ENCODE assay signal across 28 mouse cellular contexts in genomic region chr12:70304014-70304413, GRCm38 (mm10). TPM values are rescaled to one million over a fixed set of nuclear protein-coding genes. Genes with fewer than 3 reads are reported as not detected.
DNase-seq lines count a peak whose midpoint lies in the region; ATAC-seq lines count a peak whose summit lies in the region.
"Had no signal": no experiment of that assay in that cellular context is flagged by ENCODE, and none has a peak within 500 bp of the region (broad histone marks: within the 10 kb centered on the region; RNA-seq: fewer than 3 reads in every experiment).

No protein-coding gene starts in this region.

- H3K4me3 ChIP-seq in hindbrain, embryonic 13.5 days, result no peak overlapping the region
- no peak overlapping the region for H3K4me3 ChIP-seq in hindbrain, embryonic 12.5 days
- H3K4me3 ChIP-seq in midbrain, embryonic 14.5 days (replicated peaks; ENCODE audit: low read depth, low read length), result no peak overlapping the region
- H3K4me3 ChIP-seq in midbrain, embryonic 11.5 days (ENCODE audit: low read depth, low read length), result no peak overlapping the region
- H3K4me3 ChIP-seq in hindbrain, embryonic 16.5 days (ENCODE audit: low read length), result no peak overlapping the region
- H3K4me3 ChIP-seq in neural tube, embryonic 15.5 days (replicated peaks), result no peak overlapping the region
- H3K4me3 ChIP-seq: embryonic facial prominence, embryonic 13.5 days; heart, embryonic 15.5 days; intestine, embryonic 15.5 days; limb, embryonic 15.5 days; liver, embryonic 15.5 days; lung, embryonic 15.5 days; megakaryocyte, embryonic 14.5 days; neural tube, embryonic 12.5 days; stomach, embryonic 15.5 days had no signal

- DNase-seq in midbrain, embryonic 14.5 days, result peak; percentile 75
- DNase-seq in midbrain, embryonic 11.5 days (ENCODE audit: low spot score, missing footprints), result no peak
- no peak for DNase-seq in kidney, adult 11 months
- DNase-seq in cerebellum, postnatal 14 days, result no peak
- DNase-seq: adrenal gland, postnatal 25 days; cerebellum, adult 11-12 months; cerebellum, postnatal 10 days; embryo, embryonic 11 days; heart, postnatal 4 days; kidney, adult 9 months; kidney, postnatal 36 days; lung, postnatal 36 days; right cerebral cortex, adult 18-20 months; thymus, adult 18-20 months; thymus, postnatal 36 days had no signal

- no peak overlapping the region for H3K9ac ChIP-seq in hindbrain, embryonic 13.5 days
- H3K9ac ChIP-seq in hindbrain, embryonic 12.5 days, result no peak overlapping the region
- no peak overlapping the region for H3K9ac ChIP-seq in midbrain, embryonic 14.5 days (replicated peaks; ENCODE audit: low read length)
- no peak overlapping the region for H3K9ac ChIP-seq in midbrain, embryonic 11.5 days (ENCODE audit: low read length)
- no peak overlapping the region for H3K9ac ChIP-seq in hindbrain, embryonic 16.5 days (ENCODE audit: low read depth, low read length)
- H3K9ac ChIP-seq in neural tube, embryonic 15.5 days (replicated peaks), result no peak overlapping the region
- H3K9ac ChIP-seq: embryonic facial prominence, embryonic 13.5 days; heart, embryonic 15.5 days; intestine, embryonic 15.5 days; limb, embryonic 15.5 days; liver, embryonic 15.5 days; lung, embryonic 15.5 days; neural tube, embryonic 12.5 days; stomach, embryonic 15.5 days had no signal

- no peak overlapping the region for H3K4me2 ChIP-seq in hindbrain, embryonic 13.5 days
- no peak overlapping the region for H3K4me2 ChIP-seq in hindbrain, embryonic 12.5 days (replicated peaks)
- H3K4me2 ChIP-seq in midbrain, embryonic 14.5 days (ENCODE audit: low read length), result no peak overlapping the region
- no peak overlapping the region for H3K4me2 ChIP-seq in midbrain, embryonic 11.5 days
- no peak overlapping the region for H3K4me2 ChIP-seq in hindbrain, embryonic 16.5 days (ENCODE audit: low read length)
- H3K4me2 ChIP-seq in neural tube, embryonic 15.5 days, result no peak overlapping the region
- H3K4me2 ChIP-seq: embryonic facial prominence, embryonic 13.5 days; heart, embryonic 15.5 days; intestine, embryonic 15.5 days; limb, embryonic 15.5 days; liver, embryonic 15.5 days; lung, embryonic 15.5 days; neural tube, embryonic 12.5 days; stomach, embryonic 15.5 days had no signal

- no peaks in the 10 kb centered on the region for H3K9me3 ChIP-seq in hindbrain, embryonic 13.5 days
- no peaks in the 10 kb centered on the region for H3K9me3 ChIP-seq in hindbrain, embryonic 12.5 days (replicated peaks)
- H3K9me3 ChIP-seq in midbrain, embryonic 14.5 days (ENCODE audit: control insufficient read depth, low read length), result no peaks in the 10 kb centered on the region
- no peaks in the 10 kb centered on the region for H3K9me3 ChIP-seq in midbrain, embryonic 11.5 days (ENCODE audit: control insufficient read depth, low read length)
- no peaks in the 10 kb centered on the region for H3K9me3 ChIP-seq in hindbrain, embryonic 16.5 days (ENCODE audit: control insufficient read depth, low read length)
- H3K9me3 ChIP-seq in neural tube, embryonic 15.5 days (replicated peaks), result no peaks in the 10 kb centered on the region
- H3K9me3 ChIP-seq: embryonic facial prominence, embryonic 13.5 days; heart, embryonic 15.5 days; intestine, embryonic 15.5 days; limb, embryonic 15.5 days; liver, embryonic 15.5 days; lung, embryonic 15.5 days; megakaryocyte, embryonic 14.5 days; neural tube, embryonic 12.5 days; stomach, embryonic 15.5 days had no signal

- no peaks in the 10 kb centered on the region for H3K36me3 ChIP-seq in hindbrain, embryonic 13.5 days
- H3K36me3 ChIP-seq in hindbrain, embryonic 12.5 days, result no peaks in the 10 kb centered on the region
- H3K36me3 ChIP-seq in midbrain, embryonic 14.5 days (ENCODE audit: control insufficient read depth, insufficient read depth, low read length), result no peaks in the 10 kb centered on the region
- no peaks in the 10 kb centered on the region for H3K36me3 ChIP-seq in midbrain, embryonic 11.5 days (ENCODE audit: control insufficient read depth, insufficient read depth, low read length)
- no peaks in the 10 kb centered on the region for H3K36me3 ChIP-seq in hindbrain, embryonic 16.5 days (ENCODE audit: control insufficient read depth, insufficient read depth, low read length)
- H3K36me3 ChIP-seq in neural tube, embryonic 15.5 days, result no peaks in the 10 kb centered on the region
- H3K36me3 ChIP-seq: embryonic facial prominence, embryonic 13.5 days; heart, embryonic 15.5 days; intestine, embryonic 15.5 days; limb, embryonic 15.5 days; liver, embryonic 15.5 days; lung, embryonic 15.5 days; neural tube, embryonic 12.5 days; stomach, embryonic 15.5 days had no signal

- no peaks in the 10 kb centered on the region for H3K27me3 ChIP-seq in hindbrain, embryonic 13.5 days
- no peaks in the 10 kb centered on the region for H3K27me3 ChIP-seq in hindbrain, embryonic 12.5 days
- no peaks in the 10 kb centered on the region for H3K27me3 ChIP-seq in midbrain, embryonic 14.5 days (ENCODE audit: control insufficient read depth, insufficient read depth, low read length)
- no peaks in the 10 kb centered on the region for H3K27me3 ChIP-seq in midbrain, embryonic 11.5 days (ENCODE audit: control insufficient read depth, insufficient read depth, low read length)
- H3K27me3 ChIP-seq in hindbrain, embryonic 16.5 days (replicated peaks; ENCODE audit: control insufficient read depth, insufficient read depth, low read length), result no peaks in the 10 kb centered on the region
- H3K27me3 ChIP-seq in neural tube, embryonic 15.5 days (replicated peaks), result no peaks in the 10 kb centered on the region
- H3K27me3 ChIP-seq: embryonic facial prominence, embryonic 13.5 days; heart, embryonic 15.5 days; intestine, embryonic 15.5 days; limb, embryonic 15.5 days; liver, embryonic 15.5 days; lung, embryonic 15.5 days; neural tube, embryonic 12.5 days; stomach, embryonic 15.5 days had no signal

- H3K4me1 ChIP-seq in hindbrain, embryonic 13.5 days (replicated peaks), result peaks cover 31% of the 10 kb centered on the region
- no peaks in the 10 kb centered on the region; the same call in 1 of the 2 replicates for H3K4me1 ChIP-seq in hindbrain, embryonic 12.5 days
- H3K4me1 ChIP-seq in midbrain, embryonic 14.5 days (ENCODE audit: control insufficient read depth, insufficient read depth, low read length), result peaks cover 18% of the 10 kb centered on the region; the same call in 1 of the 2 replicates
- no peaks in the 10 kb centered on the region; the same call in 1 of the 2 replicates for H3K4me1 ChIP-seq in midbrain, embryonic 11.5 days (ENCODE audit: control insufficient read depth, insufficient read depth, low read length)
- peaks cover 9% of the 10 kb centered on the region for H3K4me1 ChIP-seq in hindbrain, embryonic 16.5 days (ENCODE audit: control insufficient read depth, insufficient read depth, low read depth, low read length)
- H3K4me1 ChIP-seq in neural tube, embryonic 15.5 days, result peaks cover 46% of the 10 kb centered on the region
- H3K4me1 ChIP-seq: heart, embryonic 15.5 days; intestine, embryonic 15.5 days; limb, embryonic 15.5 days; lung, embryonic 15.5 days; megakaryocyte, embryonic 14.5 days; stomach, embryonic 15.5 days had no signal

- no peak for ATAC-seq in hindbrain, embryonic 13.5 days (ENCODE audit: low FRiP score)
- no peak for ATAC-seq in hindbrain, embryonic 12.5 days (ENCODE audit: low FRiP score)
- no peak for ATAC-seq in midbrain, embryonic 14.5 days (ENCODE audit: low FRiP score, low TSS enrichment)
- no peak for ATAC-seq in midbrain, embryonic 11.5 days (ENCODE audit: low FRiP score)
- peak; percentile 52; the same call in 1 of the 2 replicates for ATAC-seq in hindbrain, embryonic 16.5 days
- 0 out of 2 replicates have a peak, but pooled peaks have one; percentile 42 for ATAC-seq in neural tube, embryonic 15.5 days (ENCODE audit: low FRiP score)
- ATAC-seq: intestine, embryonic 15.5 days had no signal

- H3K27ac ChIP-seq in hindbrain, embryonic 13.5 days, result peak overlapping the region; percentile 49
- no peak overlapping the region for H3K27ac ChIP-seq in hindbrain, embryonic 12.5 days
- peak overlapping the region; percentile 68 for H3K27ac ChIP-seq in midbrain, embryonic 14.5 days (replicated peaks; ENCODE audit: low read depth, low read length)
- H3K27ac ChIP-seq in midbrain, embryonic 11.5 days (ENCODE audit: low read depth, low read length), result no peak overlapping the region
- peak overlapping the region; percentile 33 for H3K27ac ChIP-seq in hindbrain, embryonic 16.5 days (ENCODE audit: low read depth, low read length)
- H3K27ac ChIP-seq in neural tube, embryonic 15.5 days (replicated peaks), result peak overlapping the region; percentile 64
- H3K27ac ChIP-seq: embryonic facial prominence, embryonic 13.5 days; heart, embryonic 15.5 days; intestine, embryonic 15.5 days; limb, embryonic 15.5 days; liver, embryonic 15.5 days; lung, embryonic 15.5 days; neural tube, embryonic 12.5 days; stomach, embryonic 15.5 days had no signal

- WGBS in hindbrain, embryonic 13.5 days, result 70% methylated on average over 6 of the region's 6 CpGs
- 80% methylated on average over 6 of the region's 6 CpGs for WGBS in hindbrain, embryonic 12.5 days
- 68% methylated on average over 6 of the region's 6 CpGs for WGBS in midbrain, embryonic 14.5 days
- WGBS in midbrain, embryonic 11.5 days, result 89% methylated on average over 6 of the region's 6 CpGs
- 58% methylated on average over 6 of the region's 6 CpGs for WGBS in hindbrain, embryonic 16.5 days
- 66% methylated on average over 6 of the region's 6 CpGs for WGBS in neural tube, embryonic 15.5 days

RNA-seq across cellular contexts. Expression of gene Trim9, which starts 43.4 kb away (rescaled TPM):
- polyA plus RNA-seq in hindbrain, embryonic 13.5 days (2015; fragmentation: Nextera tagmentation; extraction: Ambion mirVana), result 57.4 and 57.7 TPM in 2 replicates
- 25.6 and 27.8 TPM in 2 replicates for polyA plus RNA-seq in hindbrain, embryonic 12.5 days (2016; fragmentation: Nextera tagmentation; extraction: Ambion mirVana)
- 65.2 and 77.0 TPM in 2 replicates for polyA plus RNA-seq in midbrain, embryonic 14.5 days (2014; fragmentation: Nextera tagmentation; extraction: Ambion mirVana)
- 26.8 and 28.4 TPM in 2 replicates for polyA plus RNA-seq in midbrain, embryonic 11.5 days (2014; fragmentation: Nextera tagmentation; extraction: Ambion mirVana)
- polyA plus RNA-seq in hindbrain, embryonic 16.5 days (2015; fragmentation: Nextera tagmentation; extraction: Ambion mirVana), result 98.0 and 108 TPM in 2 replicates
- 90.1 and 101 TPM in 2 replicates for polyA plus RNA-seq in neural tube, embryonic 15.5 days (2015; fragmentation: Nextera tagmentation; extraction: Ambion mirVana)

Comparison
In these comparisons a context has a peak if more than half of its experiments do, and no peak if none do; other contexts are left out.
1. ATAC-seq: peak in hindbrain, embryonic 16.5 days (single experiment) and neural tube, embryonic 15.5 days (single experiment); none in hindbrain, embryonic 13.5 days (single experiment), hindbrain, embryonic 12.5 days (single experiment), midbrain, embryonic 14.5 days (single experiment) and midbrain, embryonic 11.5 days (single experiment).
2. H3K27ac ChIP-seq: peak in hindbrain, embryonic 13.5 days (single experiment), midbrain, embryonic 14.5 days (single experiment), hindbrain, embryonic 16.5 days (single experiment) and neural tube, embryonic 15.5 days (single experiment); none in hindbrain, embryonic 12.5 days (single experiment) and midbrain, embryonic 11.5 days (single experiment).